Mouse (Mus musculus) forebrain, postnatal 0 days (tissue): Measurements from ENCODE around the gene Hcfc1. TPM values are rescaled to one million over a fixed set of nuclear protein-coding genes. Genes with fewer than 3 reads are reported as not detected.

Experiments used
- ATAC-seq: fragments of 200-750 bp; cut with Nextera tagmentation; 2 replicates; pipeline ENCODE4 v1.8.0; 2017; ENCODE audit warnings: mild to moderate bottlenecking, moderate library complexity
- DNase-seq: peaks from one replicate; pipeline ENCODE4 v3.0.0-alpha.2; 2015
- H3K27ac ChIP-seq: fragments of 300-500 bp; sonication (generic); 2 replicates; pipeline ENCODE4 v1.5.1; 2014; ENCODE audit warnings: low read depth, mild to moderate bottlenecking, antibody characterized with exemption, low read length, moderate library complexity, mixed read lengths
- H3K27me3 ChIP-seq: fragments of 300-500 bp; sonication (generic); 2 replicates; pipeline ENCODE4 v1.6.1; 2014; ENCODE audit warnings: mild to moderate bottlenecking, low read length, mixed read lengths; ENCODE audit not compliant: insufficient read depth
- H3K36me3 ChIP-seq: fragments of 300-500 bp; sonication (generic); 2 replicates; pipeline ENCODE4 v1.6.1; 2014; ENCODE audit warnings: mild to moderate bottlenecking, moderate library complexity; ENCODE audit not compliant: insufficient read depth
- H3K4me1 ChIP-seq: fragments of 300-500 bp; sonication (generic); 2 replicates; pipeline ENCODE4 v1.6.1; 2014; ENCODE audit warnings: antibody characterized with exemption; ENCODE audit not compliant: insufficient read depth
- H3K4me2 ChIP-seq: fragments of 300-500 bp; sonication (generic); 2 replicates; pipeline ENCODE4 v1.6.1; 2014; ENCODE audit warnings: low read depth, mild to moderate bottlenecking, moderate library complexity
- H3K4me3 ChIP-seq: fragments of 300-500 bp; sonication (generic); 2 replicates; pipeline ENCODE4 v1.5.1; 2014; ENCODE audit warnings: low read depth, low read length, mixed read lengths
- H3K9ac ChIP-seq: fragments of 300-500 bp; sonication (generic); 2 replicates; pipeline ENCODE4 v1.6.1; 2014; ENCODE audit warnings: mild to moderate bottlenecking
- H3K9me3 ChIP-seq: fragments of 300-500 bp; sonication (generic); 2 replicates; pipeline ENCODE4 v1.6.1; 2016; ENCODE audit warnings: low read length
- CTCF ChIP-seq: sonication (generic); IDR thresholded peaks from 2 replicates; pipeline ENCODE4 v1.5.1; 2016; ENCODE audit warnings: antibody characterized with exemption, control low read depth, low read depth
- WGBS: fragments of 180-500 bp; shearing (Covaris S2); extraction: QIAGEN DNeasy Blood & Tissue Kit; methylation state at CpG from one replicate; pipeline ENCODE4 v1.1.7; 2014; 5-methylcytosine and 5-hydroxymethylcytosine counted together
- polyA plus RNA-seq: library from polyadenylated mRNA; unstranded; fragments of >200 nt; fragmentation: Nextera tagmentation; extraction: Ambion mirVana; gene quantifications from 2 replicates; pipeline ENCODE4 v1.2.1, GENCODE M21; 2015
- total RNA-seq: library from RNA; depleted of rRNA; stranded (reverse); fragments of >200 nt; gene quantifications from 2 replicates; pipeline ENCODE4 v1.2.3, GENCODE M21; 2014

Gene Hcfc1
- total and polyA plus RNA-seq, 2 experiments from 2014 or later = 30.8 to 102 TPM

DNA sequence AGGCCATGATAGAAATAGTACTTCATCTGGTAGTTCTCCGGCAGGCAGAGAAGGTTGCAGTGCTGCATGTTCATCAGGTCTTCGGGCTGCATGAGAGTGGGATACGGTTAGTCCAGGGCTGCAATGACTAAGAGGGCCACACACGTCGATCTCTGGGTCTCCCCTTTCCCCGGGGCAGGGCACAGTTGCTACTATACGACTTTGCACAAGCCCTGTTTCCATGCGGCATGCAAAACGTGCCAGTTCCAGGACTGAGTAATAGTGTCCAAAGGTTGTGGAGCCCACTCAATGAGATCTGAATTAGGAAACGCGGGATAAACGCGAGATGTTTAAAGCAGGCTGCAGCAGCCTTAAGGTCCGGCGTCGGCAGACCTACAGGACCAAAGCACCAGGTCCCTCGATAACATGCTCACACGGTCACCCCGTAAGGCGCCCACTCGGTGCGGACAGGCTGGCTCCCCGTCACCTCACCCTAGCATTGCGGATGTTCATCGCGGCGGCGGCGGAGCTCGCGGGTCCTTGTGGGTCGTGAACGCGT is 44.8 kb downstream of the Hcfc1 start:
- H3K27ac ChIP-seq = peak overlapping the region; percentile 67
- H3K36me3 ChIP-seq = 0 out of 2 replicates have a peak, but pooled peaks cover 2% of the 10 kb centered on the region
- 27% methylated on average over 34 of the region's 34 CpGs for WGBS
- peak overlapping the region; percentile 67 for H3K9ac ChIP-seq
- ATAC-seq (peak; percentile 37), DNase-seq (no peak)
- H3K4me3 ChIP-seq = peak overlapping the region; percentile 49
- H3K9me3 ChIP-seq = no peaks in the 10 kb centered on the region
- no peaks in the 10 kb centered on the region for H3K27me3 ChIP-seq
- H3K4me1 ChIP-seq = 0 out of 2 replicates have a peak, but pooled peaks cover 4% of the 10 kb centered on the region
- no peak for TF ChIP-seq CTCF
- peak overlapping the region; percentile 57 for H3K4me2 ChIP-seq

DNA sequence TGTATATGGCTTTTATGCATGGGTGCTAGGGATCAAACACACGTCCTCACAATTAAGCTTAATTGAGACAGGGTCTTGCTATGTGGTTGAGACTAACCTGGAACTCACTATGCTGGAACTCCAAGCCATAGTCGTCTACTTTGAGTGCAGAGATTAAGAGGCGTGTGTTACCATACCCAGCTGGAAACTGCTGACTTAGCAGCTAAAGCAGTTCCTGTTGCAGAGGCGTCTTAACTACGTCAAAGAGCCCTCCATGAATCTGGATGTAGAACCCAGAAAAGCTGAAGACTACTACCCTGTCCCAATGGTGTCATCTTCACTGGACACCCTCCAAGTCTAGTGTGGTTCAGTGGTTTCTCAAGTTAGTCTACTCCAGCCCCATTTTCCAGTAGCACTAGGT is 47.5 kb downstream of the Hcfc1 start:
- Histone ChIP-seq H3K9me3 (no peaks in the 10 kb centered on the region), H3K9ac (no peak overlapping the region), H3K36me3 (0 out of 2 replicates have a peak, but pooled peaks cover 2% of the 10 kb centered on the region), H3K4me3 (no peak overlapping the region), H3K27me3 (no peaks in the 10 kb centered on the region), H3K27ac (no peak overlapping the region), H3K4me2 (no peak overlapping the region), H3K4me1 (0 out of 2 replicates have a peak, but pooled peaks cover 4% of the 10 kb centered on the region)
- TF ChIP-seq CTCF = no peak
- DNase-seq = no peak
- 82% methylated on average over 5 of the region's 5 CpGs for WGBS
- ATAC-seq = no peak

DNA sequence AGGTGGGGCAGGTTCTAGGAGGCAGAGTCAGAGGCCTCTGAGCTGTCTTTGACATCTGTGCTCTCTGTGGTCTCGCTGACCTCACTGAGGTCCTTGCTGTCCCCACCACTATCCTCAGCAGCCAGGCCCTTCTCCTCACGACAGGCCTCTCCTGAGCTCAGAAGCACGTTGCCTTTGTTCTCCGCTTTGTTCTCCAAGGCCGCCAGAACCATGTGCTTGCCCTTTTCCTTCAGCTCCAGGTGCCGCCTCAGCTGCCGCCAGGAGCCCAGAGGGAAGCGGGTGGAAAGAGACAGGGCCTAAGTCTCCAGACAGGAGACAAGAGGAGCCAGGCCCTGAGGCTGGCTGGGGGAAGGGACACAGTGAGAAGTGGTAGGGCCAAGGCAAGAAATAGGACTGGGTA is 49.2 kb downstream of the Hcfc1 start:
- no peak for TF ChIP-seq CTCF
- no peak overlapping the region for H3K4me2 ChIP-seq
- H3K4me3 ChIP-seq = no peak overlapping the region
- 77% methylated on average over 8 of the region's 8 CpGs for WGBS
- no peaks in the 10 kb centered on the region for H3K27me3 ChIP-seq
- DNase-seq = no peak
- no peak overlapping the region for H3K9ac ChIP-seq
- H3K27ac ChIP-seq = no peak overlapping the region
- no peak for ATAC-seq
- 0 out of 2 replicates have a peak, but pooled peaks cover 4% of the 10 kb centered on the region for H3K4me1 ChIP-seq
- 0 out of 2 replicates have a peak, but pooled peaks cover 2% of the 10 kb centered on the region for H3K36me3 ChIP-seq
- H3K9me3 ChIP-seq = no peaks in the 10 kb centered on the region

DNA sequence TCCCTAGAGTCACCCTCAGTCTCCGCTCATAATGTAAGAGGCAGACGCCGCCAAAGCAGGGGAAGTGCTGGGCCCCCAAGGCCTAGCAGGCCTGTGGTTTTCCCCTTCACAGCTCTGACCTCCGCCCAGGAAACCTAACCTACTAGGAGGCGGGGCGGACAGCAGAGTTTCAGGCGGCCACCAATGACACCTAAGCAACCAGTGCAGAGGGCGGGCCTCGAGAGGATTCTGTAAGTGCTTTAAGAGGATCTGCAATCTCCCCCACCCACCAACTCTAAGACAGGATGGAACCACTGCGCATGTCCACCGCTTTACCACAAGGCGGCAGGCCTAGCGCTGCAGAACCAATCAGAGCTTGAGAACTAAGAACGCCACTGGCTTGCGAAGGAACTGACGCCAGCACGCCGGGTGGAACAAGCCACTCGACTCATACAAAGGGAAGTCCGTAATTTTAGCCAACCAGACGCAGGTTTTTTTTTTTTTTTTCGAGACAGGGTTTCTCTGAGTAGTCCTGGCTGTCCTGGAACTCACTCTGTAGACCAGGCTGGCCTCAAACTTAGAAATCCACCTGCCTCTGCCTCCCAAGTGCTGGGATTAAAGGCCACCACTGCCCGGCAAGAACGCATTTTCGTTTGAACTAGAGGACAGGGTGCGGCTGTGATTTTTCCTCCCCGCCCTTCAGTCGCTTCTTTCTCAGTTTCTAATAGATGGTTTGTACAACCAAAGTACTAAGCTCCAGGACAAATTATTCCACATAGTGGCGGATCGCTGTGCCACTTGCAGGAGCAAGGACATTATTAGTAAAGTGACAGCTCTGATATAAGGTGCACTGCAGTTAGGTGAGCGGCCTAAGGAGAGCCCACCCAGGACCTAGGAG is 51.1 kb downstream of the Hcfc1 start:
- Histone ChIP-seq H3K4me3 (peak overlapping the region; percentile 29), H3K4me2 (peak overlapping the region; percentile 41), H3K4me1 (no peaks in the 10 kb centered on the region), H3K9ac (peak overlapping the region; percentile 49), H3K36me3 (0 out of 2 replicates have a peak, but pooled peaks cover 2% of the 10 kb centered on the region), H3K27ac (peak overlapping the region; percentile 78), H3K27me3 (no peaks in the 10 kb centered on the region), H3K9me3 (no peaks in the 10 kb centered on the region)
- ATAC-seq = peak; percentile 98
- TF ChIP-seq CTCF = peak; percentile 69
- WGBS = 35% methylated on average over 31 of the region's 31 CpGs
- DNase-seq = peak; percentile 94

DNA sequence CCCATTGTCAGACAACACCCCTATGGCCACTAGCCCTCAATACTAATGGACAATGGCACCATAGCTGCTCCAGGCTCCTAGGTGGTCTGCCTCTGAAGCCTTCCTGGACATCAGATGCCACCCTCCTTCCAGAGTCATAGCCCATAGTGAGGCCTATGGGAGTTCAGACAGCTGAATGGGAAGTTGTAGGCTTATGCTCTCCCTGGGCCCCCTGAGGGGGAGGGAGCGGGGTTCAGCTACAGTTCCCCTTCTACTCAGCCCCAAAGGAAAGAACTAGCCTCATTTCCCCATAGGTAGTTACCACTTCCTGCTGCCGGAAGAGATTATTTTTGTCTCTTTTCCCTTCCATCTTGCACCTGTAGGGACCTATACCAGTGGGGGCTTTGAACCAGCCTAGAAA is 54.6 kb downstream of the Hcfc1 start:
- H3K9ac ChIP-seq = no peak overlapping the region
- no peak for ATAC-seq
- H3K4me1 ChIP-seq = no peaks in the 10 kb centered on the region
- no peaks in the 10 kb centered on the region for H3K36me3 ChIP-seq
- no peak for DNase-seq
- H3K27me3 ChIP-seq = no peaks in the 10 kb centered on the region
- no peak overlapping the region for H3K27ac ChIP-seq
- no peak overlapping the region for H3K4me2 ChIP-seq
- WGBS = 82% methylated on average over 2 of the region's 2 CpGs
- no peak for TF ChIP-seq CTCF
- H3K4me3 ChIP-seq = no peak overlapping the region
- no peaks in the 10 kb centered on the region for H3K9me3 ChIP-seq

DNA sequence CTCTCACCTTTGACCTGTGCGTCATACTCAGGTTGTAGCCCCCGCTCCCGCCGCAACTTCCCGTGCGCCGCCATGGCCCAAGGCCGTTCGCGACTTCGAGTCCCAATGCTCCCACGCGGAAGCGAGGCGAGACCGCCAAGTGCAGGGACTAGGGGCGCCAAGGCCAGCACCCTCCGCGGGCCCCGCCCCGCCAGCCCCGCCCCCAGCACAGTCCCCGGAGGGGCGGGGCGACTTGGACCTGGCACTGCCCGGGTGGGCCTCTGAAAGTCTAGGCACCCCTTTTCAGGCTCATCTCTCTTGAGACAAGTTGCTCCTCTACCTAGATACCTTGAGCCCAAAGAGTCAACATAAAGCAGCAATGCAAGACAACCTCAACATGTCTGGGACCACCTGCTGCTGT is 55.0 kb downstream of the Hcfc1 start:
- H3K27ac ChIP-seq = no peak overlapping the region
- DNase-seq (no peak), ATAC-seq (no peak)
- 0 out of 2 replicates have a peak overlapping the region, but pooled peaks have one; percentile 27 for H3K4me2 ChIP-seq
- no peak for TF ChIP-seq CTCF
- no peaks in the 10 kb centered on the region for H3K27me3 ChIP-seq
- H3K9me3 ChIP-seq = no peaks in the 10 kb centered on the region
- H3K4me1 ChIP-seq = no peaks in the 10 kb centered on the region
- H3K4me3 ChIP-seq = no peak overlapping the region
- WGBS = 39% methylated on average over 26 of the region's 26 CpGs
- H3K36me3 ChIP-seq = no peaks in the 10 kb centered on the region
- H3K9ac ChIP-seq = no peak overlapping the region

DNA sequence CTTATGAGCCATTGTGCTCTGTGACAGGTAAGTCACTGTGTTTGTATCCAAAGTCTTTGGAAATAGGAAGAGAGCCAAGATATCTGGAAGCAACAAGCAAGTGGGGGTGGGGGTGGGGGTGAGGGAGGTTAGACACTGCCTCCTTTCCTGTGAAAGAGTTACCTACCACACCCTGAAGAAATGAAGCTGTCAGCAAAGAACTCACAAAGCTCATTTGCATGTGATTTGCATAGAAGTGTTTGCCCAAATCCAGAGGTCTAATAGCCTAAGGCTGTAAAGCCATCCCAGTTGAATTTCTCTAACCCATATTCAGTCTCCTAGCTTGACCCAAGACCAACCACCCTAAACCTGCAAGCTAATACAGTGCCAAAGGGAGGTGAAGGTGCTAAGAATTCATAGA is 55.7 kb downstream of the Hcfc1 start:
- Histone ChIP-seq H3K9ac (no peak overlapping the region), H3K4me2 (no peak overlapping the region), H3K36me3 (no peaks in the 10 kb centered on the region), H3K4me3 (no peak overlapping the region), H3K27me3 (no peaks in the 10 kb centered on the region), H3K27ac (no peak overlapping the region), H3K4me1 (no peaks in the 10 kb centered on the region), H3K9me3 (no peaks in the 10 kb centered on the region)
- DNase-seq = no peak
- no peak for TF ChIP-seq CTCF
- no peak for ATAC-seq
